Mouse (Mus musculus): ENCODE results near the gene Mei1.

- TF ChIP-seq CTCF (conservative IDR thresholded peaks at IDR 0.05 in 1 of 2, IDR thresholded peaks at IDR 0.05 in 1 of 2; ENCODE audit: low read depth in 2 of 2, low read length in 2 of 2) = no peak
- no peak for TF ChIP-seq MAX (IDR thresholded peaks at IDR 0.05; ENCODE audit: low read length)
- TF ChIP-seq CHD2 (IDR thresholded peaks at IDR 0.05; ENCODE audit: low read length) = no peak
Measured at GRCm38 (mm10) chr15:82086131-82086530, 16.3 kb downstream of the Mei1 start.
